Mouse (Mus musculus): ENCODE results near the gene Dolpp1.

DNA sequence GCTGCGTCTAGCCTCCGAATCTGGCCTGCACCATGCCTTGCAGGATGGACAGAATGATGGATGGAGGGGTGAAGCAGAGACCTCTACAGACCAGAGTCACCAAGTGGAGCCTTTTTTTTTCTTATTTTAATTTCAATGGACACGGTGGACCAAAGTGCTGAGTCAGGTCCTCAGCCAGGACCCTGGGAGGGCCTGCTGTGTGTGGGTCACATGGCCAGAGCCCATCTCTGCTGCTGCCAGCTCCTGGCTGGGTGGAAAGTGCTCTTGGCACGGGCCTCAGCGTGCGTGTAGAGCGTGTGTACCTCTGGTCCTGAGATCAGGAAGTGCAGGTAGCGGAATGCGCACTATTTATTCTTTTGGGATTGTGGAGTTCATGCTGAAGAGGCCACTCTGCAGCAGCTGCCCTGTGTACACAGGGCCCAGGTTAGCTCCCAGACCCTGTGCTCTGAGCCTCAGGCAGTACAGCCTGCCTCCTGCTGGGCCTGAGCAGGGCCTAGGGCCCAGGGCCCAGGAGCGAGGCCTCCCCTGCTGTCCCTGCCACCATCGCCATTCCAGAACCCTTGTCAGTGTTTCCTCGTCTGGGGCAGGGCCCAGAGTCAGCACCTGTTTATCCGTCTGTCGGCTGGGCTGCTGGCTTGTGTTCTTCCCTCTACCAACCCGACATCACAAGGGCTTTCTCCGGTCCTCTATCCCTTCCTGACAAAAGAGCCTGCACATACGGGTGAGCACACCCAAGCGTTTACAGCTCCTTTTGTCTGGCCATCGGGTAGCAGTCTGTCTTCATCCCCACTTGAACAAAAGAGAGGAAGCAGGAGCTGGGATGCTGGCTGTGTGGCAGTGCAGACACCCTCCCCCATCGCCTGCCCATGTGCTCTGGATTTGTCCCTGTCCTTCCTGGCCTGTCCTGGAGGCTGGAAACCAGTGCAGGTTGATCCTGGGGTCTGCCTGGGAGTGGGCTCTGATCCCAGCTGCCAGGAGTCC, 7.4 kb downstream of the Dolpp1 start:
- TF ChIP-seq ZNF384 (IDR thresholded peaks at IDR 0.05; ENCODE audit: low read depth, low read length) (no peak), CHD2 (IDR thresholded peaks at IDR 0.05; ENCODE audit: low read depth, low read length) (no peak)
